In genomic region chr2:75458898-75459297, GRCm38 (mm10) we compare ENCODE assay signal across 22 mouse cellular contexts.
DNase-seq lines count a peak whose midpoint lies in the region; ATAC-seq and TF ChIP-seq lines count a peak whose summit lies in the region.
"Had no signal": no experiment of that assay in that cellular context is flagged by ENCODE, and none has a peak within 500 bp of the region (broad histone marks: within the 10 kb centered on the region; RNA-seq: fewer than 3 reads in every experiment).

No protein-coding gene starts in this region.

- no peaks in the 10 kb centered on the region; the same call in 1 of the 2 replicates for H3K79me2 ChIP-seq in MEL (ENCODE audit: control insufficient read depth, insufficient read depth, low read length, poor library complexity)

- H3K27ac ChIP-seq in midbrain, embryonic 11.5 days (ENCODE audit: low read depth, low read length) = no peak overlapping the region
- no peak overlapping the region for H3K27ac ChIP-seq in midbrain, embryonic 16.5 days (ENCODE audit: low read length)
- peak overlapping the region; percentile 99 for H3K27ac ChIP-seq in MEL (ENCODE audit: control insufficient read depth, low read depth, low read length)
- no peak overlapping the region for H3K27ac ChIP-seq in stomach, postnatal 0 days (replicated peaks)
- no peak overlapping the region for H3K27ac ChIP-seq in forebrain, embryonic 12.5 days
- H3K27ac ChIP-seq: forebrain, embryonic 10.5 days; gastrocnemius, adult 2 months; hindbrain, embryonic 12.5 days; hindbrain, embryonic 15.5 days; intestine, embryonic 15.5 days had no signal

- TF ChIP-seq CTCF in MEL (IDR thresholded peaks at IDR 0.05 in 2 of 3, conservative IDR thresholded peaks at IDR 0.05 in 1 of 3; ENCODE audit: control insufficient read depth in 1 of 3, insufficient read depth in 1 of 3, low read depth in 2 of 3, low read length in 3 of 3, poor library complexity in 1 of 3, severe bottlenecking in 1 of 3) = peak in 2 of 3 experiments; percentile 9 to 49; a peak in 3 of 6 replicates
- 0 out of 2 replicates have a peak, but pooled peaks have one; percentile 11 for TF ChIP-seq CTCF in stomach, postnatal 0 days (IDR thresholded peaks at IDR 0.05; ENCODE audit: low read depth)

- H3K36me3 ChIP-seq in midbrain, embryonic 11.5 days (ENCODE audit: control insufficient read depth, insufficient read depth, low read length) = no peaks in the 10 kb centered on the region
- no peaks in the 10 kb centered on the region for H3K36me3 ChIP-seq in midbrain, embryonic 16.5 days (ENCODE audit: control insufficient read depth, insufficient read depth, low read length)
- H3K36me3 ChIP-seq in MEL (ENCODE audit: control insufficient read depth in 1 of 2, insufficient read depth in 2 of 2, low read length in 2 of 2) = peaks cover 0 to 78% of the 10 kb centered on the region in 2 experiments; a peak in 2 of 4 replicates
- no peaks in the 10 kb centered on the region for H3K36me3 ChIP-seq in stomach, postnatal 0 days (ENCODE audit: control insufficient read depth, insufficient read depth, low read length)
- H3K36me3 ChIP-seq in forebrain, embryonic 12.5 days (replicated peaks) = no peaks in the 10 kb centered on the region
- H3K36me3 ChIP-seq: forebrain, embryonic 10.5 days; hindbrain, embryonic 12.5 days; hindbrain, embryonic 15.5 days; intestine, embryonic 15.5 days had no signal

- TF ChIP-seq RAD21 in MEL (IDR thresholded peaks at IDR 0.05; ENCODE audit: low read depth, low read length) = no peak

- ATAC-seq in midbrain, embryonic 11.5 days (ENCODE audit: low FRiP score) = no peak
- no peak for ATAC-seq in midbrain, embryonic 16.5 days
- no peak for ATAC-seq in stomach, postnatal 0 days (ENCODE audit: low FRiP score, low TSS enrichment)
- no peak for ATAC-seq in forebrain, embryonic 12.5 days (ENCODE audit: low FRiP score)
- ATAC-seq: activated CD4-positive, CD25-positive, alpha-beta regulatory T cell, adult 4 months; forebrain, embryonic 14.5 days; forebrain, postnatal 0 days; intestine, embryonic 15.5 days had no signal

- TF ChIP-seq POLR2A in MEL (IDR thresholded peaks at IDR 0.05; ENCODE audit: control insufficient read depth in 1 of 2, insufficient read depth in 1 of 2, low read depth in 1 of 2, low read length in 2 of 2, poor library complexity in 1 of 2) = no peak

- no peak overlapping the region for H3K4me3 ChIP-seq in midbrain, embryonic 11.5 days (ENCODE audit: low read depth, low read length)
- no peak overlapping the region for H3K4me3 ChIP-seq in midbrain, embryonic 16.5 days (ENCODE audit: low read depth, low read length)
- H3K4me3 ChIP-seq in MEL (ENCODE audit: control insufficient read depth in 1 of 2, insufficient read depth in 1 of 2, low read depth in 2 of 2, low read length in 2 of 2) = no peak overlapping the region
- no peak overlapping the region for H3K4me3 ChIP-seq in stomach, postnatal 0 days (ENCODE audit: low read depth, low read length)
- H3K4me3 ChIP-seq in forebrain, embryonic 12.5 days (replicated peaks) = no peak overlapping the region
- H3K4me3 ChIP-seq: forebrain, embryonic 10.5 days; gastrocnemius, adult 2 months; hindbrain, embryonic 12.5 days; hindbrain, embryonic 15.5 days; intestine, embryonic 15.5 days had no signal

- H3K27me3 ChIP-seq in midbrain, embryonic 11.5 days (ENCODE audit: control insufficient read depth, insufficient read depth, low read length) = no peaks in the 10 kb centered on the region
- no peaks in the 10 kb centered on the region for H3K27me3 ChIP-seq in midbrain, embryonic 16.5 days (ENCODE audit: control insufficient read depth, insufficient read depth, low read depth, low read length)
- no peaks in the 10 kb centered on the region for H3K27me3 ChIP-seq in MEL (ENCODE audit: control insufficient read depth in 1 of 2, insufficient read depth in 2 of 2, low read length in 2 of 2)
- H3K27me3 ChIP-seq in stomach, postnatal 0 days (ENCODE audit: control insufficient read depth, insufficient read depth, low read length) = no peaks in the 10 kb centered on the region
- H3K27me3 ChIP-seq in forebrain, embryonic 12.5 days = no peaks in the 10 kb centered on the region
- H3K27me3 ChIP-seq: hindbrain, embryonic 12.5 days; hindbrain, embryonic 15.5 days; intestine, embryonic 15.5 days had no signal

- peak; percentile 37 for DNase-seq in midbrain, embryonic 11.5 days (ENCODE audit: low spot score, missing footprints)
- DNase-seq in MEL (ENCODE audit: low read depth, low spot score) = peak; percentile 77
- peak; percentile 22 for DNase-seq in induced T-regulatory cell, adult 2 months (ENCODE audit: low read depth)
- no peak for DNase-seq in stomach, postnatal 0 days (ENCODE audit: low spot score)
- DNase-seq in kidney, postnatal 25 days = no peak
- DNase-seq: adrenal gland, postnatal 36 days; cerebellum, adult 18-20 months; cerebellum, adult 9-11 months; cerebellum, postnatal 25 days; embryo, embryonic 11 days; forebrain, postnatal 0 days; gastrocnemius, adult 2 months; gastrocnemius, postnatal 14 days had no signal

- H3K9me3 ChIP-seq in midbrain, embryonic 11.5 days (ENCODE audit: control insufficient read depth, low read length) = no peaks in the 10 kb centered on the region
- no peaks in the 10 kb centered on the region for H3K9me3 ChIP-seq in midbrain, embryonic 16.5 days (replicated peaks; ENCODE audit: control insufficient read depth, low read length, poor library complexity, severe bottlenecking)
- no peaks in the 10 kb centered on the region for H3K9me3 ChIP-seq in MEL (replicated peaks; ENCODE audit: insufficient read depth, low read length)
- H3K9me3 ChIP-seq in stomach, postnatal 0 days (ENCODE audit: control insufficient read depth, low read length) = no peaks in the 10 kb centered on the region
- no peaks in the 10 kb centered on the region for H3K9me3 ChIP-seq in forebrain, embryonic 12.5 days
- H3K9me3 ChIP-seq: forebrain, embryonic 10.5 days; hindbrain, embryonic 12.5 days; hindbrain, embryonic 15.5 days; intestine, embryonic 15.5 days had no signal

- no peaks in the 10 kb centered on the region for H3K4me1 ChIP-seq in midbrain, embryonic 11.5 days (ENCODE audit: control insufficient read depth, insufficient read depth, low read length)
- H3K4me1 ChIP-seq in midbrain, embryonic 16.5 days (ENCODE audit: control insufficient read depth, insufficient read depth, low read length) = peaks cover 11% of the 10 kb centered on the region
- H3K4me1 ChIP-seq in MEL (ENCODE audit: control insufficient read depth in 1 of 2, insufficient read depth in 2 of 2, low read length in 2 of 2) = peaks cover 69% of the 10 kb centered on the region in 2 experiments
- H3K4me1 ChIP-seq in stomach, postnatal 0 days (replicated peaks; ENCODE audit: control insufficient read depth, insufficient read depth) = no peaks in the 10 kb centered on the region
- peaks cover 15% of the 10 kb centered on the region for H3K4me1 ChIP-seq in forebrain, embryonic 12.5 days
- H3K4me1 ChIP-seq: intestine, embryonic 15.5 days had no signal

- no peak; a peak in 1 of 4 replicates for TF ChIP-seq EP300 in MEL (IDR thresholded peaks at IDR 0.05; ENCODE audit: low read depth in 1 of 2, low read length in 2 of 2)
- TF ChIP-seq EP300 in stomach, postnatal 0 days (optimal IDR thresholded peaks at IDR 0.05) = no peak

- WGBS in midbrain, embryonic 11.5 days = 93% methylated on average over 3 of the region's 3 CpGs
- 94% methylated on average over 3 of the region's 3 CpGs for WGBS in midbrain, embryonic 16.5 days
- whole genome bisulfite sequencing in stomach, postnatal 0 days = 71% methylated on average over 3 of the region's 3 CpGs
- 93% methylated on average over 3 of the region's 3 CpGs for WGBS in forebrain, embryonic 12.5 days

- no peak overlapping the region for H3K4me2 ChIP-seq in midbrain, embryonic 11.5 days
- H3K4me2 ChIP-seq in midbrain, embryonic 16.5 days (ENCODE audit: low read length) = no peak overlapping the region
- H3K4me2 ChIP-seq in stomach, postnatal 0 days (replicated peaks; ENCODE audit: low read depth) = no peak overlapping the region
- H3K4me2 ChIP-seq in forebrain, embryonic 12.5 days = no peak overlapping the region
- H3K4me2 ChIP-seq: heart, embryonic 11.5 days; hindbrain, embryonic 12.5 days; hindbrain, embryonic 15.5 days; intestine, embryonic 15.5 days had no signal

- H3K9ac ChIP-seq in midbrain, embryonic 11.5 days (ENCODE audit: low read length) = no peak overlapping the region
- H3K9ac ChIP-seq in midbrain, embryonic 16.5 days (ENCODE audit: low read depth, low read length) = no peak overlapping the region
- no peak overlapping the region for H3K9ac ChIP-seq in MEL (ENCODE audit: control insufficient read depth, low read depth, low read length, poor library complexity, severe bottlenecking)
- H3K9ac ChIP-seq in stomach, postnatal 0 days (ENCODE audit: low read length) = no peak overlapping the region
- no peak overlapping the region for H3K9ac ChIP-seq in forebrain, embryonic 12.5 days
- H3K9ac ChIP-seq: forebrain, postnatal 0 days; hindbrain, embryonic 12.5 days; hindbrain, embryonic 15.5 days; intestine, embryonic 15.5 days had no signal

TF ChIP-seq in MEL, 35 proteins besides CTCF, POLR2A, EP300 and RAD21:
- TF ChIP-seq UBTF (IDR thresholded peaks at IDR 0.05; ENCODE audit: borderline replicate concordance, insufficient read depth, low read depth, low read length) (no peak), SMC3 (IDR thresholded peaks at IDR 0.05; ENCODE audit: low read depth, low read length) (peak; percentile 43), CHD1 (IDR thresholded peaks at IDR 0.05; ENCODE audit: low read depth, low read length) (no peak), TCF12 (IDR thresholded peaks at IDR 0.05; ENCODE audit: low read depth, low read length) (0 out of 2 replicates have a peak, but pooled peaks have one; percentile 6)

Comparison
In these comparisons a context has a peak if more than half of its experiments do, and no peak if none do; other contexts are left out.
1. DNase-seq: peak in midbrain, embryonic 11.5 days (single experiment), MEL (single experiment) and induced T-regulatory cell, adult 2 months (single experiment); none in stomach, postnatal 0 days (single experiment) and kidney, postnatal 25 days (0 of 2).